Mouse (Mus musculus) cortical plate, adult 2 months (tissue): Measurements from ENCODE around the gene Depp1.

Experiments used
- CTCF ChIP-seq: fragments of 200-500 bp; IDR thresholded peaks from 2 replicates; pipeline ENCODE4 v1.5.1; 2011; ENCODE audit warnings: mild to moderate bottlenecking, control low read depth, low read length; ENCODE audit not compliant: insufficient read depth; ENCODE audit errors: extremely low read depth
- POLR2A ChIP-seq: fragments of 200-500 bp; IDR thresholded peaks from 2 replicates; pipeline ENCODE4 v1.6.1; 2011; ENCODE audit warnings: mild to moderate bottlenecking, low read length, control low read depth; ENCODE audit not compliant: insufficient read depth; ENCODE audit errors: extremely low read depth

DNA sequence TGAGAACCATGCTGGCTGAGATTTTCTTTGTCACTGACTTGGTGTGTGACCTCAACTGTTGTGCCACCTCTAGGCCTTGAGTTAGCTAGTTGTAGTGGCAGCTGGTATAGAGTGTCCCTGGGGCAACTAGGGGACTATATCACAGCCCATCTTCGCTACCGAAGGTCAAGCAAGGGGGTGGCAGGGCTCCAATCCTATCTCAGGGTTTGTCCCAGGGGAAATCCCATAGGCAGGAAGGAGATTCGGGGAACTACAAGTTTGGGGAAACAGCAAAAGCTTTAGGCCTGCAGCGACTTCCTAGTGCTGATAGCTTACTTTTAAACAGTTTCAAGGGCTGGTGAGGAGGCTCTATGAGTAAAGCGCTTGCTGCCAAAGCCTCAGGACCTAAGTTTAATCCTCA, 21.9 kb downstream of the Depp1 start:
- TF ChIP-seq CTCF (no peak), POLR2A (no peak)
